12 mouse cellular contexts compared by ENCODE assay signal in the genomic region with DNA sequence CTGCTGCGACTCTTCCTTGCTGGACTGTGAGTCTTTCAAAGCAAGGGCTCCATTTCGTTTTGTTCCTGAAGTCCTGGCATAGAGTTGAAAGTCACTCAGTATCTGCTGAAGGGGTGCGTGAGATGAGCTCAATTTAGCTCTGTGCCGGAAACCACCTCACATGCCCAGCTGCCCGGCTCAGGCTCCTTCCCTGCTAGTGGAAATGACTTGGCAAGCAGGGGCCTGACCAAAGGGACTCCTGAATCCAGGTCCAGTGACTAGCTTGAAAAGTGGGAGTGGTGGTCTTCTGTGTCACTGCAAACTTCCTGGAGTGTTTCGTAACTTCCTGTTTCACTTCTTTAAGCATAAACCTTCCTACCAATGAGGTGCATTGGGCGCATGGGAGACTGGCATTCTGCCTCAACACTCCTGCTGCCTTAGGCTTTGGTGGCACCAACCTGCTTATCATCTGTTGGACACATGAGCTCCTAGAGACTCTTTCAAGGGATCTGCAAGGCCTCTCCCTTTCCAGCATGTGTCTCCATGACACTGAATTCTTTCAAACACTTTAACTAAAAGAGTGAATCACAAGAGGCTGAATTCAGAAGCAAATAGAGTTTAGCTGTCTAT. TPM values are rescaled to one million over a fixed set of nuclear protein-coding genes. Genes with fewer than 3 reads are reported as not detected.
DNase-seq lines count a peak whose midpoint lies in the region; ATAC-seq and TF ChIP-seq lines count a peak whose summit lies in the region.
"Had no signal": no experiment of that assay in that cellular context is flagged by ENCODE, and none has a peak within 500 bp of the region (broad histone marks: within the 10 kb centered on the region; RNA-seq: fewer than 3 reads in every experiment).

No protein-coding gene starts in this region.

- no peak for TF ChIP-seq CTCF in lung, embryonic 14.5 days (IDR thresholded peaks at IDR 0.05; ENCODE audit: low read depth)

- peak overlapping the region; percentile 54; the same call in 1 of the 2 replicates for H3K27ac ChIP-seq in lung, embryonic 14.5 days (ENCODE audit: low read depth)
- H3K27ac ChIP-seq in heart, embryonic 15.5 days = peak overlapping the region; percentile 92
- H3K27ac ChIP-seq: liver, embryonic 12.5 days; midbrain, embryonic 13.5 days had no signal

- no peaks in the 10 kb centered on the region for H3K36me3 ChIP-seq in lung, embryonic 14.5 days (ENCODE audit: insufficient read depth)
- no peaks in the 10 kb centered on the region for H3K36me3 ChIP-seq in heart, embryonic 15.5 days
- H3K36me3 ChIP-seq: liver, embryonic 12.5 days; midbrain, embryonic 13.5 days had no signal

- H3K4me3 ChIP-seq in lung, embryonic 14.5 days (ENCODE audit: low read depth, low read length) = no peak overlapping the region
- no peak overlapping the region for H3K4me3 ChIP-seq in heart, embryonic 15.5 days
- H3K4me3 ChIP-seq: liver, embryonic 12.5 days; midbrain, embryonic 13.5 days had no signal

- DNase-seq in lung, embryonic 14.5 days = no peak
- no peak for DNase-seq in lung, postnatal 4 days
- no peak for DNase-seq in urinary bladder, postnatal 4 days (ENCODE audit: low spot score in 2 of 2)
- no peak for DNase-seq in urinary bladder, adult 2 months (ENCODE audit: low spot score)
- DNase-seq: cerebellum, adult 11 months; right cerebral cortex, postnatal 25 days had no signal

- H3K4me1 ChIP-seq in lung, embryonic 14.5 days (ENCODE audit: insufficient read depth) = peaks cover 13% of the 10 kb centered on the region
- peaks cover 40% of the 10 kb centered on the region for H3K4me1 ChIP-seq in heart, embryonic 15.5 days (replicated peaks)

- no peak overlapping the region for H3K4me2 ChIP-seq in lung, embryonic 14.5 days
- no peak overlapping the region for H3K4me2 ChIP-seq in heart, embryonic 15.5 days
- H3K4me2 ChIP-seq: liver, embryonic 12.5 days; midbrain, embryonic 13.5 days had no signal

- H3K9me3 ChIP-seq in lung, embryonic 14.5 days (ENCODE audit: low read depth, low read length) = no peaks in the 10 kb centered on the region
- no peaks in the 10 kb centered on the region for H3K9me3 ChIP-seq in heart, embryonic 15.5 days (replicated peaks)
- H3K9me3 ChIP-seq: liver, embryonic 12.5 days; midbrain, embryonic 13.5 days had no signal

- no peak for ATAC-seq in lung, embryonic 14.5 days (ENCODE audit: insufficient read depth)
- peak; percentile 90 for ATAC-seq in common myeloid progenitor, adult 5-6 weeks (replicated peaks; ENCODE audit: low read depth, poor library complexity, severe bottlenecking)
- ATAC-seq in heart, embryonic 15.5 days (replicated peaks; ENCODE audit: insufficient number of reproducible peaks, insufficient read depth, low FRiP score, low read depth) = no peak
- ATAC-seq in megakaryocyte-erythroid progenitor cell, adult 5-6 weeks (replicated peaks; ENCODE audit: low FRiP score, low TSS enrichment, poor library complexity, severe bottlenecking) = peak; percentile 62
- ATAC-seq: intestine, postnatal 0 days; liver, embryonic 12.5 days; midbrain, embryonic 13.5 days had no signal

- no peak overlapping the region for H3K9ac ChIP-seq in lung, embryonic 14.5 days
- no peak overlapping the region for H3K9ac ChIP-seq in heart, embryonic 15.5 days
- H3K9ac ChIP-seq: liver, embryonic 12.5 days; midbrain, embryonic 13.5 days had no signal

- H3K27me3 ChIP-seq in lung, embryonic 14.5 days (ENCODE audit: insufficient read depth, low read length) = no peaks in the 10 kb centered on the region
- H3K27me3 ChIP-seq in heart, embryonic 15.5 days = no peaks in the 10 kb centered on the region
- H3K27me3 ChIP-seq: liver, embryonic 12.5 days; midbrain, embryonic 13.5 days had no signal

- 76% methylated on average over 7 of the region's 7 CpGs for whole genome bisulfite sequencing in lung, embryonic 14.5 days
- WGBS in heart, embryonic 15.5 days = 50% methylated on average over 7 of the region's 7 CpGs

RNA-seq across cellular contexts. Expression of a gene that starts 9.7 kb away (rescaled TPM):
- polyA plus RNA-seq in lung, embryonic 14.5 days (2014; fragmentation: Nextera tagmentation; extraction: Ambion mirVana) = 1.9 and 4.1 TPM in 2 replicates
- total RNA-seq in common myeloid progenitor, adult 5-6 weeks (2017) = 36.7 and 65.1 TPM in 2 replicates
- polyA plus RNA-seq in heart, embryonic 15.5 days (2015; fragmentation: Nextera tagmentation; extraction: Ambion mirVana) = 2.1 and 6.9 TPM in 2 replicates
- 16.3 and 37.9 TPM in 2 replicates for total RNA-seq in megakaryocyte-erythroid progenitor cell, adult 5-6 weeks (2014; fragmentation: Nextera tagmentation)
- total RNA-seq in megakaryocyte-erythroid progenitor cell, adult 5-6 weeks (2017) = 2.8 and 12.9 TPM in 2 replicates
- polyA plus RNA-seq in urinary bladder, adult 2 months (2012; rRNA removed) = 2.2 and 2.9 TPM in 2 replicates

RNA-seq across cellular contexts. Expression of a gene that starts 15.7 kb away (rescaled TPM):
- polyA plus RNA-seq in lung, embryonic 14.5 days (2014; fragmentation: Nextera tagmentation; extraction: Ambion mirVana) = 24.4 and 24.7 TPM in 2 replicates
- 0.39 and 2.1 TPM in 2 replicates for total RNA-seq in common myeloid progenitor, adult 5-6 weeks (2017)
- polyA plus RNA-seq in heart, embryonic 15.5 days (2015; fragmentation: Nextera tagmentation; extraction: Ambion mirVana) = 4.7 and 9.0 TPM in 2 replicates
- total RNA-seq in megakaryocyte-erythroid progenitor cell, adult 5-6 weeks (2014; fragmentation: Nextera tagmentation) = 0.42 TPM in 1 of 2 replicates, not detected in the other
- not detected in 2 replicates for total RNA-seq in megakaryocyte-erythroid progenitor cell, adult 5-6 weeks (2017)
- polyA plus RNA-seq in urinary bladder, adult 2 months (2012; rRNA removed) = 22.3 and 26.3 TPM in 2 replicates

RNA-seq across cellular contexts. Expression of a gene that starts 23.9 kb away (rescaled TPM):
- polyA plus RNA-seq in lung, embryonic 14.5 days (2014; fragmentation: Nextera tagmentation; extraction: Ambion mirVana) = 14.1 and 16.0 TPM in 2 replicates
- 12.7 and 13.0 TPM in 2 replicates for total RNA-seq in common myeloid progenitor, adult 5-6 weeks (2017)
- polyA plus RNA-seq in heart, embryonic 15.5 days (2015; fragmentation: Nextera tagmentation; extraction: Ambion mirVana) = 10.7 and 11.9 TPM in 2 replicates
- 6.6 and 6.9 TPM in 2 replicates for total RNA-seq in megakaryocyte-erythroid progenitor cell, adult 5-6 weeks (2014; fragmentation: Nextera tagmentation)
- total RNA-seq in megakaryocyte-erythroid progenitor cell, adult 5-6 weeks (2017) = 12.0 and 13.1 TPM in 2 replicates
- polyA plus RNA-seq in urinary bladder, adult 2 months (2012; rRNA removed) = 9.8 and 13.3 TPM in 2 replicates

RNA-seq across cellular contexts. Expression of a gene that starts 38.9 kb away (rescaled TPM):
- polyA plus RNA-seq in lung, embryonic 14.5 days (2014; fragmentation: Nextera tagmentation; extraction: Ambion mirVana) = 12.0 and 12.3 TPM in 2 replicates
- 1.0 and 1.6 TPM in 2 replicates for total RNA-seq in common myeloid progenitor, adult 5-6 weeks (2017)
- polyA plus RNA-seq in heart, embryonic 15.5 days (2015; fragmentation: Nextera tagmentation; extraction: Ambion mirVana) = 4.8 and 8.3 TPM in 2 replicates
- 1.0 TPM in 1 of 2 replicates, not detected in the other for total RNA-seq in megakaryocyte-erythroid progenitor cell, adult 5-6 weeks (2014; fragmentation: Nextera tagmentation)
- 0.19 and 0.50 TPM in 2 replicates for total RNA-seq in megakaryocyte-erythroid progenitor cell, adult 5-6 weeks (2017)
- polyA plus RNA-seq in urinary bladder, adult 2 months (2012; rRNA removed) = 24.9 and 27.8 TPM in 2 replicates

Comparison
In these comparisons a context has a peak if more than half of its experiments do, and no peak if none do; other contexts are left out.
1. ATAC-seq: peak in common myeloid progenitor, adult 5-6 weeks (single experiment) and megakaryocyte-erythroid progenitor cell, adult 5-6 weeks (single experiment); none in lung, embryonic 14.5 days (single experiment) and heart, embryonic 15.5 days (single experiment).